Mouse (Mus musculus) hindbrain, embryonic 14.5 days (tissue): ENCODE results near the gene Vmn2r92. TPM values are rescaled to one million over a fixed set of nuclear protein-coding genes. Genes with fewer than 3 reads are reported as not detected.
"Not testable (repeated sequence)": the region's sequence is repeated elsewhere in the genome, so short reads cannot be mapped to it uniquely, and the experiment has no call there.

Experiments used
- ATAC-seq: fragments of 200-750 bp; cut with Nextera tagmentation; 2 replicates; pipeline ENCODE4 v1.8.0; 2017; ENCODE audit warnings: moderate number of reproducible peaks, mild to moderate bottlenecking, moderate TSS enrichment, moderate library complexity; ENCODE audit not compliant: low FRiP score
- DNase-seq: peaks from one replicate; pipeline ENCODE4 v3.0.0-alpha.2; 2015; ENCODE audit warnings: low spot score
- H3K27ac ChIP-seq: fragments of 300-500 bp; sonication (generic); 2 replicates; pipeline ENCODE4 v1.5.1; 2014; ENCODE audit warnings: mild to moderate bottlenecking, moderate library complexity
- H3K27me3 ChIP-seq: fragments of 300-500 bp; sonication (generic); 2 replicates; pipeline ENCODE4 v1.6.1; 2014; ENCODE audit warnings: mild to moderate bottlenecking, low read length, mixed read lengths; ENCODE audit not compliant: control insufficient read depth, insufficient read depth
- H3K36me3 ChIP-seq: fragments of 300-500 bp; sonication (generic); replicated peaks from 2 replicates; pipeline ENCODE4 v1.6.1; 2014; ENCODE audit not compliant: control insufficient read depth, insufficient read depth
- H3K4me1 ChIP-seq: fragments of 300-500 bp; sonication (generic); replicated peaks from 2 replicates; pipeline ENCODE4 v1.6.1; 2014; ENCODE audit warnings: antibody characterized with exemption, low read length, mixed read lengths; ENCODE audit not compliant: control insufficient read depth, insufficient read depth
- H3K4me2 ChIP-seq: fragments of 300-500 bp; sonication (generic); replicated peaks from 2 replicates; pipeline ENCODE4 v1.6.1; 2014; ENCODE audit warnings: mild to moderate bottlenecking, moderate library complexity
- H3K4me3 ChIP-seq: fragments of 300-500 bp; sonication (generic); replicated peaks from 2 replicates; pipeline ENCODE4 v1.5.1; 2014; ENCODE audit warnings: mild to moderate bottlenecking, low read length
- H3K9ac ChIP-seq: fragments of 300-500 bp; sonication (generic); 2 replicates; pipeline ENCODE4 v1.6.1; 2014
- H3K9me3 ChIP-seq: fragments of 300-500 bp; sonication (generic); 2 replicates; pipeline ENCODE4 v1.6.1; 2016; ENCODE audit warnings: low read length; ENCODE audit not compliant: control insufficient read depth
- WGBS: fragments of 180-500 bp; shearing (Covaris S2); extraction: QIAGEN DNeasy Blood & Tissue Kit; methylation state at CpG from one replicate; pipeline ENCODE4 v1.1.7; 2014; 5-methylcytosine and 5-hydroxymethylcytosine counted together
- polyA plus RNA-seq: library from polyadenylated mRNA; unstranded; fragments of >200 nt; fragmentation: Nextera tagmentation; extraction: Ambion mirVana; gene quantifications from 2 replicates; pipeline ENCODE4 v1.2.1, GENCODE M21; 2014

Vmn2r92 gene
- polyA plus RNA-seq: not detected in 2 replicates

- H3K27me3 ChIP-seq, H3K9ac ChIP-seq, H3K4me2 ChIP-seq, DNase-seq, H3K27ac ChIP-seq, H3K4me1 ChIP-seq, H3K4me3 ChIP-seq, H3K9me3 ChIP-seq, ATAC-seq, H3K36me3 ChIP-seq: not testable (repeated sequence)
- whole genome bisulfite sequencing: 75% methylated on average over 1 of the region's 1 CpGs
Measured at GRCm38 (mm10) chr17:18151587-18151986, at the start of gene Vmn2r92. Gene Vmn2r92, plus strand, starts transcription at chr17:18151887.

DNA sequence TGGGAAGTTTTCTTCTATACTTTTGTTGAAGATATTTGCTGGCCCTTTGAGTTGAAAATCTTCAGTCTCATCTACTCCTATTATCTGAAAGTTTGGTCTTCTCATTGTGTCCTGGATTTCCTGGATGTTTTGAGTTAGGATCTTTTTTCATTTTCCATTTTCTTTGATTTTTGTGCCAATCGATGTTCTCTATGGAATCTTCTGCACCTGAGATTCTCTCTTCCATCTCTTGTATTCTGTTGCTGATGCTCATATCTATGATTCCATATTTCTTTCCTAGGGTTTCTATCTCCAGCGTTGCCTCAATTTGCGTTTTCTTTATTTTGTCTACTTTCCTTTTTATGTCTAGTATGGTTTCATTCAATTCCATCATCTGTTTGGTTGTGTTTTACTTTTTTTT lies 49.4 kb upstream of the Vmn2r92 start:
- not testable (repeated sequence) for H3K9me3 ChIP-seq, H3K27ac ChIP-seq, H3K36me3 ChIP-seq, H3K27me3 ChIP-seq, H3K9ac ChIP-seq, DNase-seq, H3K4me3 ChIP-seq, H3K4me2 ChIP-seq, ATAC-seq, H3K4me1 ChIP-seq
- 86% methylated on average over 3 of the region's 3 CpGs for WGBS

DNA sequence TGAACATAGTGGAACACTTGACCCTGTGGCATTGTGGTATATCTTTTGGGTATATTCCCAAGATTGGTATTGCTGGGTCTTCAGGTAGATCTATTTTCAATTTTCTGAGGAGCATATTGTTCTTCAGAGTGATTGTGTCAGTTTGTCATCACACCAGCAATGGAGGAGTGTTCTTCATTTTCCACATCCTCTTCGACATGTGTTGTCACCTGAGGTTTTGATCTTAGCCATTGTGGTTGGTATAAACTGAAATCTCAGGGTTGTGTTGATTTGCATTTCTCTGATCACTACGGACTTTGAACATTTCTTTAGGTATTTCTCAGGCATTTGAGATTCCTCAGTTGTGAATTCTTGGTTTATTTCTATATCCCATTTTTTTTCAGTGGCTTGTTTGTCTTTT lies 9.5 kb downstream of the Vmn2r92 start:
- not testable (repeated sequence) for H3K27me3 ChIP-seq, H3K27ac ChIP-seq, H3K36me3 ChIP-seq, H3K4me3 ChIP-seq, H3K4me1 ChIP-seq, DNase-seq, H3K4me2 ChIP-seq, ATAC-seq, H3K9ac ChIP-seq, H3K9me3 ChIP-seq
- 85% methylated on average over 2 of the region's 2 CpGs for WGBS

DNA sequence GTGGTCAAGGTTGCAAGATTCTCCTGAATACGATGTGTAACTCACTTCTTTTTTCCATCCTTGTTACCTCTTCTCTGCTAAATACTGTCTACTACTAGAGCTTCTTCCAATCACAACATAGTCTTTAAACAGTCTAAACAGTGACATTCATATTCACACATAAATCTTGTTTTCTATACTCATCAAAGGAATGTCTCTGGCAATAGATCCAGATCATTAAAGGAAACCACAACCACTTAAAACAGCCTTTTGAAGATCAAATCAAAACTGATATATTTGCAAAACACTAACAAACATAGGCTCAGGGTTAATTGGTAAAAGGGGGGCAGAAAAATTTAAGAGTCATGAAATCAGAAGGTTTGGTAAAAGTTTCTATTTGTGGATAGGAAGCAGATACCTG lies 38.0 kb downstream of the Vmn2r92 start:
- Histone ChIP-seq H3K4me1 (no peaks in the 10 kb centered on the region), H3K9me3 (0 out of 2 replicates have a peak, but pooled peaks cover 5% of the 10 kb centered on the region), H3K4me3 (no peak overlapping the region), H3K4me2 (no peak overlapping the region), H3K27ac (no peak overlapping the region), H3K9ac (no peak overlapping the region), H3K36me3 (no peaks in the 10 kb centered on the region), H3K27me3 (no peaks in the 10 kb centered on the region)
- WGBS: 83% methylated on average over 1 of the region's 1 CpGs
- no peak for ATAC-seq
- DNase-seq: no peak

DNA sequence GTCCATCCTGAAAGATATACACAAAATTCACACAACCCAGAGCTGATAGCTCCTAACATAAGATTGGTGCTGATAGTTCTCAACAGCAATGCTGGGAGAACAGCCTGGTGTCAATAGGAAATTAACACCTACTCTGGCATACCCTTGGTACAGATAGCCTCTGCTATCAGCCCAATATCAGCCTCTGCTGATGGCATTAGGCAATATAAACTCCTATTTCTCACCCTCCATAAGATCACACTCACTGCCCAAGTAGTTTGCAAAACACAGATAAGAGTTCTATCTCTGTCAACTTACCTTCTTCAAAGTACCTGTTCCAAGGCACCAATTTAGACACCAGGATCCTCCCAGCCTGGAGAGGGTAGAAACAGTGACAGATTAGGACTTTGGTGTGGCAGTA lies 69.6 kb downstream of the Vmn2r92 start:
- DNase-seq (no peak), ATAC-seq (no peak)
- Histone ChIP-seq H3K4me3 (no peak overlapping the region), H3K9ac (no peak overlapping the region), H3K9me3 (peaks cover 16% of the 10 kb centered on the region), H3K4me2 (no peak overlapping the region), H3K36me3 (no peaks in the 10 kb centered on the region), H3K4me1 (no peaks in the 10 kb centered on the region), H3K27ac (no peak overlapping the region), H3K27me3 (no peaks in the 10 kb centered on the region)

- WGBS: 71% methylated on average over 2 of the region's 2 CpGs
- ATAC-seq (no peak), DNase-seq (no peak)
Measured at GRCm38 (mm10) chr17:18231996-18232395, 80.3 kb downstream of the Vmn2r92 start.

DNA sequence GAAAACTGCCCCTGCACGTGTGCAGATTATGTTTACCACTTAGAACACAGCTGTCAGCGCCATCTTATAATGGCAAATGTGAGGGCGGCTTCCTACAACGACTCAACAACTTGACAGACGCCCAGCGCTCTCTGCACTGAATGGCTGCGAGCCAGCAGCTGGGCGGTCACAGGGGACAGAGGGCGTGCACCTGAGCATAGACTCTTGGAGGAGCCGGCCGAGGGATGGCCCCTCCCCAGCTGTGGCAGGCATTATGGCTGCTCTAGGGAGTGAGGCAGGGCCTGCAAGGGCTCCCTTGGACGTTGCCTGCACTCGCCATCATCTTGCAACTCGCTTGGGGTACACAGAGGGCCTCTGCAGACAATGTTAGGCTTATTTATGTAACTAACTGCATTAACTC lies 85.2 kb downstream of the Vmn2r92 start:
- H3K27ac ChIP-seq: no peak overlapping the region
- DNase-seq: no peak
- H3K27me3 ChIP-seq: no peaks in the 10 kb centered on the region
- ATAC-seq: no peak
- no peak overlapping the region for H3K4me2 ChIP-seq
- H3K9ac ChIP-seq: no peak overlapping the region
- 79% methylated on average over 13 of the region's 14 CpGs for WGBS
- H3K36me3 ChIP-seq: no peaks in the 10 kb centered on the region
- H3K4me1 ChIP-seq: no peaks in the 10 kb centered on the region
- no peak overlapping the region for H3K4me3 ChIP-seq
- peaks cover 3% of the 10 kb centered on the region; the same call in 1 of the 2 replicates for H3K9me3 ChIP-seq

More at GRCm38 (mm10) chr17:18231996-18232395, 80.3 kb downstream of the Vmn2r92 start:
- no peak overlapping the region for H3K4me2 ChIP-seq
- H3K4me3 ChIP-seq: no peak overlapping the region
- no peak overlapping the region for H3K9ac ChIP-seq
- H3K9me3 ChIP-seq: no peaks in the 10 kb centered on the region
- no peak overlapping the region for H3K27ac ChIP-seq
- H3K4me1 ChIP-seq: no peaks in the 10 kb centered on the region
- H3K27me3 ChIP-seq: no peaks in the 10 kb centered on the region
- no peaks in the 10 kb centered on the region for H3K36me3 ChIP-seq

Other genes starting within 250 kb of the Vmn2r92 start
- gene Fpr-rs4, start 130.2 kb upstream of the Vmn2r92 start, polyA plus RNA-seq: not detected in 2 replicates
- gene Vmn2r124, start 102.5 kb upstream of the Vmn2r92 start, polyA plus RNA-seq: not detected in 2 replicates
- not detected in 2 replicates for gene Vmn2r91, start 66.9 kb upstream of the Vmn2r92 start, polyA plus RNA-seq
- not detected in 2 replicates for gene Vmn2r94, start 125.9 kb downstream of the Vmn2r92 start, polyA plus RNA-seq
- gene Vmn2r93, start 146.2 kb downstream of the Vmn2r92 start, polyA plus RNA-seq: not detected in 2 replicates